Mouse (Mus musculus) myocyte (in vitro differentiated cells): ENCODE measurements at regions not wholly inside any gene's neighbourhood (a gene's known extent, or its start where the extent isn't known, plus 50 kb on each side); places are given as distances from the start of the nearest gene placed in this dataset.

Source experiments
- H3K27me3 ChIP-seq: one replicate; pipeline ENCODE4 v1.6.1; 2011; ENCODE audit not compliant: control insufficient read depth, insufficient read depth, insufficient read length
- H3K36me3 ChIP-seq: one replicate; pipeline ENCODE4 v1.6.1; 2011; ENCODE audit not compliant: control insufficient read depth, insufficient read depth
- H3K4me2 ChIP-seq: one replicate; pipeline ENCODE4 v1.6.1; 2011; ENCODE audit warnings: low read depth, control low read depth
- H3K4me3 ChIP-seq: one replicate; pipeline ENCODE4 v1.5.1; 2011; ENCODE audit warnings: mild to moderate bottlenecking, control low read depth, moderate library complexity
- H3K79me2 ChIP-seq: one replicate; pipeline ENCODE4 v1.6.1; 2011; ENCODE audit not compliant: control insufficient read depth, insufficient read depth
- H3ac ChIP-seq: one replicate; pipeline ENCODE4 v1.6.1; 2011; ENCODE audit not compliant: control insufficient read depth, insufficient read length
- CEBPB ChIP-seq: IDR thresholded peaks from 2 replicates; pipeline ENCODE4 v1.6.1; 2011; ENCODE audit warnings: mild to moderate bottlenecking, moderate library complexity; ENCODE audit not compliant: poor library complexity, insufficient read depth, severe bottlenecking
- E2F4 ChIP-seq: IDR thresholded peaks from one replicate; pipeline ENCODE4 v1.6.1; 2011; ENCODE audit warnings: mild to moderate bottlenecking, control low read depth, moderate library complexity; ENCODE audit not compliant: insufficient read depth
- MAX ChIP-seq: IDR thresholded peaks from one replicate; pipeline ENCODE4 v1.6.1; 2011; ENCODE audit warnings: low read depth, mild to moderate bottlenecking, control low read depth
- MYOD1 ChIP-seq, 3 experiments: IDR thresholded peaks; one replicate each; pipeline ENCODE4 v1.6.1; 2011; ENCODE audit warnings: control low read depth in 2 of 3, low read depth in 2 of 3, mild to moderate bottlenecking in 2 of 3, moderate library complexity in 1 of 3; ENCODE audit not compliant: insufficient read length in 2 of 3, control insufficient read depth in 1 of 3
- MYOG ChIP-seq, 3 experiments: IDR thresholded peaks; one replicate each; pipeline ENCODE4 v1.6.1; 2011; ENCODE audit warnings: control low read depth in 2 of 3, low read depth in 2 of 3, mild to moderate bottlenecking in 2 of 3; ENCODE audit not compliant: insufficient read length in 2 of 3, control insufficient read depth in 1 of 3, insufficient read depth in 1 of 3
- POLR2A ChIP-seq: IDR thresholded peaks from one replicate; pipeline ENCODE4 v1.6.1; 2011; ENCODE audit warnings: low read depth, mild to moderate bottlenecking, control low read depth, moderate library complexity; ENCODE audit not compliant: insufficient read length
- POLR2AphosphoS2 ChIP-seq: IDR thresholded peaks from one replicate; pipeline ENCODE4 v1.6.1; 2011; ENCODE audit warnings: low read depth, control low read depth; ENCODE audit not compliant: insufficient read length
- REST ChIP-seq: IDR thresholded peaks from one replicate; pipeline ENCODE4 v1.6.1; 2011; ENCODE audit warnings: mild to moderate bottlenecking, control low read depth, moderate library complexity; ENCODE audit not compliant: insufficient read depth, insufficient read length
- SRF ChIP-seq: IDR thresholded peaks from one replicate; pipeline ENCODE4 v1.6.1; 2011; ENCODE audit warnings: low read depth; ENCODE audit not compliant: control insufficient read depth, insufficient read length
- TCF12 ChIP-seq: IDR thresholded peaks from one replicate; pipeline ENCODE4 v1.6.1; 2011; ENCODE audit warnings: mild to moderate bottlenecking, control low read depth; ENCODE audit not compliant: poor library complexity, insufficient read depth, severe bottlenecking
- TCF3 ChIP-seq: IDR thresholded peaks from one replicate; pipeline ENCODE4 v1.6.1; 2011; ENCODE audit warnings: low read depth, control low read depth; ENCODE audit not compliant: insufficient read length
- USF1 ChIP-seq: IDR thresholded peaks from one replicate; pipeline ENCODE4 v1.6.1; 2011; ENCODE audit warnings: low read depth, mild to moderate bottlenecking, control low read depth, moderate library complexity

- H3ac ChIP-seq: no peak overlapping the region
- no peak for TF ChIP-seq MAX
- no peak for TF ChIP-seq USF1
- no peak for TF ChIP-seq TCF3
- no peak for TF ChIP-seq MYOD1 (IDR thresholded peaks at IDR 0.05; ENCODE audit: control insufficient read depth in 1 of 3, insufficient read length in 2 of 3, low read depth in 2 of 3)
- TF ChIP-seq TCF12: no peak
- no peak for TF ChIP-seq CEBPB
- TF ChIP-seq POLR2AphosphoS2: no peak
- TF ChIP-seq MYOG (IDR thresholded peaks at IDR 0.05; ENCODE audit: control insufficient read depth in 1 of 3, insufficient read depth in 1 of 3, insufficient read length in 2 of 3, low read depth in 2 of 3): no peak
- no peak for TF ChIP-seq POLR2A
- no peak for TF ChIP-seq E2F4
- TF ChIP-seq SRF: no peak
- no peak for TF ChIP-seq REST
- H3K27me3 ChIP-seq: no peaks in the 10 kb centered on the region
- no peak overlapping the region for H3K4me3 ChIP-seq
- H3K4me2 ChIP-seq: no peak overlapping the region
- no peaks in the 10 kb centered on the region for H3K79me2 ChIP-seq
- H3K36me3 ChIP-seq: no peaks in the 10 kb centered on the region
Observed at GRCm38 (mm10) chr2:118034026-118034425, 77.7 kb upstream of the Thbs1 start.

DNA sequence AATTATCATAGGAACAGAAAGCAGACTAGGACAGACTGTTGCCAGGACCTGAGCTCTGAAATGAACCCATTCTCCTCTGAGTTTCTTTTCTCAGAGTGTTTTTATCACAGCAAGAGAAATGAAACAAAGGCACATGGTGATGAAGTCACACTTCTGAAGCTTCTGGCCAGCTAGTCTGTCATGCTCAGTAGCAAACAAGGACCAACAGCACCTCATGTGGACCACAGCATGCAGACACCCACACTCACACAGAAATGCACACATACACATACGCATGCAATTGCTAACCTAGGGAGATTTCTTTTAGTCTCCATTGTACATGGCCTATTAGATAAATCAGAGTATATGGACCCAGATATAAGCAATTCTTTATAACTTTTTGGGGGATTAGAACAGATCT lies 76.3 kb upstream of the Thbs1 start:
- H3K36me3 ChIP-seq: no peaks in the 10 kb centered on the region
- no peak overlapping the region for H3ac ChIP-seq
- no peak for TF ChIP-seq MAX
- TF ChIP-seq MYOD1 (IDR thresholded peaks at IDR 0.05; ENCODE audit: control insufficient read depth in 1 of 3, insufficient read length in 2 of 3, low read depth in 2 of 3): no peak
- TF ChIP-seq MYOG (IDR thresholded peaks at IDR 0.05; ENCODE audit: control insufficient read depth in 1 of 3, insufficient read depth in 1 of 3, insufficient read length in 2 of 3, low read depth in 2 of 3): no peak
- no peak for TF ChIP-seq E2F4
- TF ChIP-seq TCF3: no peak
- no peak for TF ChIP-seq CEBPB
- H3K4me2 ChIP-seq: no peak overlapping the region
- no peaks in the 10 kb centered on the region for H3K27me3 ChIP-seq
- H3K4me3 ChIP-seq: no peak overlapping the region
- H3K79me2 ChIP-seq: no peaks in the 10 kb centered on the region

GRCm38 (mm10) chr2:118038859-118039818 lies 72.5 kb upstream of the Thbs1 start:
- no peaks in the 10 kb centered on the region for H3K27me3 ChIP-seq
- no peak overlapping the region for H3ac ChIP-seq
- no peaks in the 10 kb centered on the region for H3K36me3 ChIP-seq
- no peaks in the 10 kb centered on the region for H3K79me2 ChIP-seq
- no peak overlapping the region for H3K4me2 ChIP-seq
- TF ChIP-seq SRF: peak; percentile 72
- TF ChIP-seq MYOD1 (IDR thresholded peaks at IDR 0.05; ENCODE audit: control insufficient read depth in 1 of 3, insufficient read length in 2 of 3, low read depth in 2 of 3): no peak
- peak; percentile 67 for TF ChIP-seq CEBPB
- no peak for TF ChIP-seq E2F4
- no peak for TF ChIP-seq POLR2A
- TF ChIP-seq TCF12: no peak
- no peak for TF ChIP-seq POLR2AphosphoS2
- no peak for TF ChIP-seq TCF3
- no peak for TF ChIP-seq REST
- no peak for TF ChIP-seq MAX
- no peak for TF ChIP-seq MYOG (IDR thresholded peaks at IDR 0.05; ENCODE audit: control insufficient read depth in 1 of 3, insufficient read depth in 1 of 3, insufficient read length in 2 of 3, low read depth in 2 of 3)
- no peak for TF ChIP-seq USF1
- no peak overlapping the region for H3K4me3 ChIP-seq

DNA sequence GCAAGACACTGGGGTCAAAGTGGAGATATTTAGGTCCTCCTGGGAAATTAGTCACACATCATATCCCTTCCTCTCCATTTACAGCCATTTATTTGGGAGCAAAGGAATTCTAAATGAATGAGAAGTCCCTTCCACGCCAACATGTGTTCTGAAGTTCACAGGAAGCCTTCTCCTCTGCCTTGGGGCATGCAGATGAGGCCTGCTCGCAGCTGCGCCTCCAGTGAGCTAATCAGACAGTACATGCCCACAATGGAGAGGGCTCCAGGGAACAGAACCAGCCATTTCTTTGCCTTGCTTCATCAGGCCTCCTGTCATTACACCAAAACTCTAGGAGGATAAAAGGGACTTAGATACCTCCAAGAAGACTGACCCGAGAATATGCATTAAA lies 71.9 kb upstream of the Thbs1 start:
- H3K79me2 ChIP-seq: no peaks in the 10 kb centered on the region
- H3ac ChIP-seq: no peak overlapping the region
- no peaks in the 10 kb centered on the region for H3K36me3 ChIP-seq
- no peak overlapping the region for H3K4me3 ChIP-seq
- H3K4me2 ChIP-seq: no peak overlapping the region
- H3K27me3 ChIP-seq: no peaks in the 10 kb centered on the region
- TF ChIP-seq SRF: no peak
- TF ChIP-seq MAX: no peak
- TF ChIP-seq REST: no peak
- TF ChIP-seq MYOG (IDR thresholded peaks at IDR 0.05; ENCODE audit: control insufficient read depth in 1 of 3, insufficient read depth in 1 of 3, insufficient read length in 2 of 3, low read depth in 2 of 3): no peak
- no peak for TF ChIP-seq MYOD1 (IDR thresholded peaks at IDR 0.05; ENCODE audit: control insufficient read depth in 1 of 3, insufficient read length in 2 of 3, low read depth in 2 of 3)
- TF ChIP-seq CEBPB: no peak
- TF ChIP-seq TCF12: no peak
- no peak for TF ChIP-seq E2F4
